Mouse (Mus musculus): ENCODE results near the gene Cnpy3. TPM values are rescaled to one million over a fixed set of nuclear protein-coding genes. Genes with fewer than 3 reads are reported as not detected.
A peak's percentile ranks its signal among the peaks of the same experiment; 100 is the strongest.
"Not testable (repeated sequence)": the region's sequence is repeated elsewhere in the genome, so short reads cannot be mapped to it uniquely, and the experiment has no call there.

Cnpy3 gene
- polyA plus RNA-seq, 1 experiment = 35.8 TPM

GRCm38 (mm10) chr17:46796743-46797142 is 44.7 kb upstream of the Cnpy3 start:
- H3K27me3 ChIP-seq (ENCODE audit: control insufficient read depth, insufficient read depth, insufficient read length) = no peaks in the 10 kb centered on the region
- H3K4me2 ChIP-seq (ENCODE audit: low read depth) = no peak overlapping the region
- H3ac ChIP-seq (ENCODE audit: control insufficient read depth, insufficient read length) = no peak overlapping the region
- no peaks in the 10 kb centered on the region for H3K79me2 ChIP-seq (ENCODE audit: control insufficient read depth, insufficient read depth)
- TF ChIP-seq MYOG (IDR thresholded peaks at IDR 0.05; ENCODE audit: control insufficient read depth in 1 of 3, insufficient read depth in 1 of 3, insufficient read length in 2 of 3, low read depth in 2 of 3) (no peak), POLR2A (IDR thresholded peaks at IDR 0.05; ENCODE audit: insufficient read length, low read depth) (no peak), REST (IDR thresholded peaks at IDR 0.05; ENCODE audit: insufficient read depth, insufficient read length) (no peak), SRF (IDR thresholded peaks at IDR 0.05; ENCODE audit: control insufficient read depth, insufficient read length, low read depth) (no peak), CEBPB (IDR thresholded peaks at IDR 0.05; ENCODE audit: insufficient read depth, poor library complexity, severe bottlenecking) (no peak), E2F4 (IDR thresholded peaks at IDR 0.05; ENCODE audit: insufficient read depth) (no peak), USF1 (IDR thresholded peaks at IDR 0.05; ENCODE audit: low read depth) (no peak), MAX (IDR thresholded peaks at IDR 0.05; ENCODE audit: low read depth) (no peak)
- H3K36me3 ChIP-seq (ENCODE audit: control insufficient read depth, insufficient read depth) = no peaks in the 10 kb centered on the region
- no peak overlapping the region for H3K4me3 ChIP-seq

GRCm38 (mm10) chr17:46792963-46793362 is 40.9 kb upstream of the Cnpy3 start:
- H3K27me3 ChIP-seq (ENCODE audit: control insufficient read depth, insufficient read depth, insufficient read length) = no peaks in the 10 kb centered on the region
- H3ac ChIP-seq (ENCODE audit: control insufficient read depth, insufficient read length) = no peak overlapping the region
- H3K79me2 ChIP-seq (ENCODE audit: control insufficient read depth, insufficient read depth) = no peaks in the 10 kb centered on the region
- TF ChIP-seq POLR2AphosphoS2 (IDR thresholded peaks at IDR 0.05; ENCODE audit: insufficient read length, low read depth) (no peak), MYOD1 (IDR thresholded peaks at IDR 0.05; ENCODE audit: control insufficient read depth in 1 of 3, insufficient read length in 2 of 3, low read depth in 2 of 3) (no peak), TCF12 (IDR thresholded peaks at IDR 0.05; ENCODE audit: insufficient read depth, poor library complexity, severe bottlenecking) (no peak), POLR2A (IDR thresholded peaks at IDR 0.05; ENCODE audit: insufficient read length, low read depth) (no peak), E2F4 (IDR thresholded peaks at IDR 0.05; ENCODE audit: insufficient read depth) (no peak), TCF3 (IDR thresholded peaks at IDR 0.05; ENCODE audit: insufficient read length, low read depth) (no peak), REST (IDR thresholded peaks at IDR 0.05; ENCODE audit: insufficient read depth, insufficient read length) (no peak), CEBPB (IDR thresholded peaks at IDR 0.05; ENCODE audit: insufficient read depth, poor library complexity, severe bottlenecking) (no peak)
- H3K36me3 ChIP-seq (ENCODE audit: control insufficient read depth, insufficient read depth) = no peaks in the 10 kb centered on the region
- no peak overlapping the region for H3K4me2 ChIP-seq (ENCODE audit: low read depth)
- H3K4me3 ChIP-seq = no peak overlapping the region

- not testable (repeated sequence) for H3K4me3 ChIP-seq; H3ac ChIP-seq (ENCODE audit: control insufficient read depth, insufficient read length); H3K79me2 ChIP-seq (ENCODE audit: control insufficient read depth, insufficient read depth); H3K36me3 ChIP-seq (ENCODE audit: control insufficient read depth, insufficient read depth); H3K27me3 ChIP-seq (ENCODE audit: control insufficient read depth, insufficient read depth, insufficient read length); H3K4me2 ChIP-seq (ENCODE audit: low read depth)
Observed at GRCm38 (mm10) chr17:46787974-46788373, 36.0 kb upstream of the Cnpy3 start.

GRCm38 (mm10) chr17:46786952-46787351 is 34.9 kb upstream of the Cnpy3 start:
- no peak overlapping the region for H3K4me2 ChIP-seq (ENCODE audit: low read depth)
- TF ChIP-seq MYOG (IDR thresholded peaks at IDR 0.05; ENCODE audit: control insufficient read depth in 1 of 3, insufficient read depth in 1 of 3, insufficient read length in 2 of 3, low read depth in 2 of 3) (no peak), E2F4 (IDR thresholded peaks at IDR 0.05; ENCODE audit: insufficient read depth) (no peak)
- H3ac ChIP-seq (ENCODE audit: control insufficient read depth, insufficient read length) = no peak overlapping the region
- H3K36me3 ChIP-seq (ENCODE audit: control insufficient read depth, insufficient read depth) = no peaks in the 10 kb centered on the region
- H3K4me3 ChIP-seq = no peak overlapping the region
- no peaks in the 10 kb centered on the region for H3K27me3 ChIP-seq (ENCODE audit: control insufficient read depth, insufficient read depth, insufficient read length)
- peaks cover 5% of the 10 kb centered on the region for H3K79me2 ChIP-seq (ENCODE audit: control insufficient read depth, insufficient read depth)

GRCm38 (mm10) chr17:46783222-46783565 is 31.2 kb upstream of the Cnpy3 start:
- Histone ChIP-seq H3ac (ENCODE audit: control insufficient read depth, insufficient read length) (peak overlapping the region; percentile 53), H3K4me3 (peak overlapping the region; percentile 76), H3K36me3 (ENCODE audit: control insufficient read depth, insufficient read depth) (peaks cover 29% of the 10 kb centered on the region), H3K79me2 (ENCODE audit: control insufficient read depth, insufficient read depth) (peaks cover 37% of the 10 kb centered on the region), H3K27me3 (ENCODE audit: control insufficient read depth, insufficient read depth, insufficient read length) (no peaks in the 10 kb centered on the region), H3K4me2 (ENCODE audit: low read depth) (peak overlapping the region; percentile 67)
- TF ChIP-seq MAX (IDR thresholded peaks at IDR 0.05; ENCODE audit: low read depth) = no peak
- no peak for TF ChIP-seq POLR2A (IDR thresholded peaks at IDR 0.05; ENCODE audit: insufficient read length, low read depth)
- no peak for TF ChIP-seq MYOG (IDR thresholded peaks at IDR 0.05; ENCODE audit: control insufficient read depth in 1 of 3, insufficient read depth in 1 of 3, insufficient read length in 2 of 3, low read depth in 2 of 3)
- TF ChIP-seq TCF3 (IDR thresholded peaks at IDR 0.05; ENCODE audit: insufficient read length, low read depth) = no peak
- no peak for TF ChIP-seq MYOD1 (IDR thresholded peaks at IDR 0.05; ENCODE audit: control insufficient read depth in 1 of 3, insufficient read length in 2 of 3, low read depth in 2 of 3)
- no peak for TF ChIP-seq REST (IDR thresholded peaks at IDR 0.05; ENCODE audit: insufficient read depth, insufficient read length)
- no peak for TF ChIP-seq USF1 (IDR thresholded peaks at IDR 0.05; ENCODE audit: low read depth)
- TF ChIP-seq POLR2AphosphoS2 (IDR thresholded peaks at IDR 0.05; ENCODE audit: insufficient read length, low read depth) = no peak
- TF ChIP-seq TCF12 (IDR thresholded peaks at IDR 0.05; ENCODE audit: insufficient read depth, poor library complexity, severe bottlenecking) = no peak
- TF ChIP-seq CEBPB (IDR thresholded peaks at IDR 0.05; ENCODE audit: insufficient read depth, poor library complexity, severe bottlenecking) = no peak
- TF ChIP-seq SRF (IDR thresholded peaks at IDR 0.05; ENCODE audit: control insufficient read depth, insufficient read length, low read depth) = no peak
- TF ChIP-seq E2F4 (IDR thresholded peaks at IDR 0.05; ENCODE audit: insufficient read depth) = no peak

All from myocyte (in vitro differentiated cells).